Mouse (Mus musculus): Measurements from ENCODE around the gene Pcdh9. TPM values are rescaled to one million over a fixed set of nuclear protein-coding genes. Genes with fewer than 3 reads are reported as not detected.

Gene Pcdh9
- total and polyA plus RNA-seq, 3 experiments = 0.22 TPM; not detected in 2

DNA sequence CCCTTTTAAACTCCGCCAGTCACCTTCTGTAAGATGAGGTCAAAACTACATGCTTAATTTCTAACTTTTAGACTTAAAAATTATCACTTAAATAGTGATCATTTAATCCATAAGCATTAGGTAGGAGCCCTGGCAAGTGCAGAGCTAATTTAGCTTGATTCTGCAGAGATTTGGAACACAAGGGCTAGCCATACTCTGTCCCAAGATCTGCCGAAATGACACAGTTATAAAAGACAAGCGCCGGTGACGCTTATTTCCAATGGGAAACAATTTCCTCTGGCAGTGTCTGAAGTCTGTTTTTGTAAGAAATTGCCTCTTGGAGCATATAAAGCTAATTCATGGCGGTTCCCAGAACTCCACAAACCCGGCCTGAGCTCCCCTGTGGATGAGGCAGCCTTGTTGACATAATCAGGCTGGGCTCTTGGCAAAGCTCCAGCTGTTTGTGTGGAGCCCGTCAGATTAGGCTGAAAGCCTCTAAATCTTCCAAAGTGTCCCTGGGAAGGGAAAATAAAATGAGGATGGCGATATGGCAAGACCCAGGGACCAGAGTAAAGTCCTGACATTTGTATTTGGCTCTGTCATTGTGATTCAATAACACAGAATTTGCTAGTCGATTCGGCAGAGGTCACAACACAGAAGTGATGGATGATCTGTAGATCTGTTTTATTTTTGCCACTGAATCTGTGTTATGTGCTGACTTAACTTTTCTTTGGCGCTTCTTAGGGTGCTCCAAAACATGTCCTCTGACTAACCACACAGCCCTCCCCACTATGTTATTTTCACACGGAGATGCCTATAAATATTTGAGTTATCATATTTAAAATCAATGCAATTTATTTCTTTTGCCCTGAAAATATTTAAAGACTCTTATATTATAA lies 391.4 kb downstream of the Pcdh9 start:
- TF ChIP-seq TAL1 (conservative IDR thresholded peaks at IDR 0.05; ENCODE audit: low read depth, low read length) (no peak), POLR2AphosphoS5 (IDR thresholded peaks at IDR 0.05; ENCODE audit: insufficient replicate concordance, low read depth, low read length) (no peak), GATA2 (IDR thresholded peaks at IDR 0.05; ENCODE audit: borderline replicate concordance, low read depth, low read length) (no peak), CTCF (IDR thresholded peaks at IDR 0.05; ENCODE audit: low read depth, low read length) (no peak), GATA1 (IDR thresholded peaks at IDR 0.05; ENCODE audit: borderline replicate concordance, low read length) (no peak)
- Histone ChIP-seq H3K4me1 (ENCODE audit: insufficient read depth, low read depth, low read length) (no peaks in the 10 kb centered on the region), H3K27me3 (ENCODE audit: insufficient read depth, low read length) (no peaks in the 10 kb centered on the region), H3K36me3 (replicated peaks) (no peaks in the 10 kb centered on the region), H3K4me3 (ENCODE audit: low read depth, low read length) (no peak overlapping the region), H3K9me3 (replicated peaks) (peaks cover 8% of the 10 kb centered on the region)
- ATAC-seq (ENCODE audit: extremely low read depth, insufficient number of reproducible peaks, low FRiP score, poor library complexity, severe bottlenecking) (no peak), DNase-seq (ENCODE audit: low spot score) (no peak)

DNA sequence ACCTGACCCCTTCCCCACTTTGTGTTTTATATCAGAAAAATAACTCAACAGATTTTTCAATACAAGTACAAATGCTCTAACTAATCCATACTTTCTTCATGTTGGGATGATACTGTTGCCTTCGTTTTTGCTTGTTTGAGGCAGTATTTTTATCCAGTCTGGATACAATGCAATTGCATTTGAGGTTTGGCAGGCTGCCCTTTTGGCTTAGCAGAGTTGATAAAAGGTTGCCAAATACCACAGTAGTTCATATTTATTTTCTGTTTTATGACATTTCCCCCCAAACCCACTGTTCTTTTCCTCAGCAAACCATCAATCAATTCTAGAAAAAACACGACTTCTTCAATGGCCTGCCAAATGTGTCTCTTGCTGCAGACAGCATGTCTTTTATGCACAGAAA lies 415.5 kb downstream of the Pcdh9 start:
- Histone ChIP-seq H3K4me1 (ENCODE audit: insufficient read depth, low read depth, low read length) (no peaks in the 10 kb centered on the region), H3K4me3 (ENCODE audit: low read depth, low read length) (no peak overlapping the region), H3K27me3 (ENCODE audit: insufficient read depth, low read length) (no peaks in the 10 kb centered on the region), H3K36me3 (replicated peaks) (no peaks in the 10 kb centered on the region), H3K9me3 (replicated peaks) (peaks cover 6% of the 10 kb centered on the region)
- DNase-seq (ENCODE audit: low spot score) = no peak
- no peak for TF ChIP-seq POLR2AphosphoS5 (IDR thresholded peaks at IDR 0.05; ENCODE audit: insufficient replicate concordance, low read depth, low read length)
- TF ChIP-seq TAL1 (conservative IDR thresholded peaks at IDR 0.05; ENCODE audit: low read depth, low read length) = no peak
- TF ChIP-seq CTCF (IDR thresholded peaks at IDR 0.05; ENCODE audit: low read depth, low read length) = no peak
- TF ChIP-seq GATA1 (IDR thresholded peaks at IDR 0.05; ENCODE audit: borderline replicate concordance, low read length) = no peak
- no peak for TF ChIP-seq GATA2 (IDR thresholded peaks at IDR 0.05; ENCODE audit: borderline replicate concordance, low read depth, low read length)
- no peak for ATAC-seq (ENCODE audit: extremely low read depth, insufficient number of reproducible peaks, low FRiP score, poor library complexity, severe bottlenecking)

DNA sequence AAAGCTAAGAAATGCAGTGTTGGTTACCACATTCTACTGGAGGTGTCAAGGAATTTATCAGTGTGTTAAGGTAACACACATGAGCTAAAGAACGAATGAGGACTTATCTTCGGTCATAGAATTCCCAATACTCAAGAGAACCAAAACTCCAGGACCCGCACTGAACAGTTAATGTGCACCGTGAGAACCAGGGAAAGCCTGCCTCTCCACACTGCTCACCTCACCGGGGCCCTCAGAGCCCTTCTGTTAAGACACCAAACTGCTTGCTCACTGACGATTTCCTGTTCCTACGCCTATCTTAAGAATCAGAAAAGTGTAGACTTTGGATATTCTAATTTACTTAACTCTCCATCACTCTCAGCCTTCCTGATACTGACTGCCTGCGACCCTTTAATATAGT lies 418.0 kb downstream of the Pcdh9 start:
- no peaks in the 10 kb centered on the region for H3K4me1 ChIP-seq (ENCODE audit: insufficient read depth, low read depth, low read length)
- H3K4me3 ChIP-seq (ENCODE audit: low read depth, low read length) = no peak overlapping the region
- no peak for DNase-seq (ENCODE audit: low spot score)
- TF ChIP-seq TAL1 (conservative IDR thresholded peaks at IDR 0.05; ENCODE audit: low read depth, low read length) (no peak), GATA1 (IDR thresholded peaks at IDR 0.05; ENCODE audit: borderline replicate concordance, low read length) (no peak), GATA2 (IDR thresholded peaks at IDR 0.05; ENCODE audit: borderline replicate concordance, low read depth, low read length) (no peak), POLR2AphosphoS5 (IDR thresholded peaks at IDR 0.05; ENCODE audit: insufficient replicate concordance, low read depth, low read length) (no peak), CTCF (IDR thresholded peaks at IDR 0.05; ENCODE audit: low read depth, low read length) (no peak)
- H3K36me3 ChIP-seq (replicated peaks) = no peaks in the 10 kb centered on the region
- no peaks in the 10 kb centered on the region for H3K27me3 ChIP-seq (ENCODE audit: insufficient read depth, low read length)
- ATAC-seq (ENCODE audit: extremely low read depth, insufficient number of reproducible peaks, low FRiP score, poor library complexity, severe bottlenecking) = no peak
- H3K9me3 ChIP-seq (replicated peaks) = peaks cover 6% of the 10 kb centered on the region

DNA sequence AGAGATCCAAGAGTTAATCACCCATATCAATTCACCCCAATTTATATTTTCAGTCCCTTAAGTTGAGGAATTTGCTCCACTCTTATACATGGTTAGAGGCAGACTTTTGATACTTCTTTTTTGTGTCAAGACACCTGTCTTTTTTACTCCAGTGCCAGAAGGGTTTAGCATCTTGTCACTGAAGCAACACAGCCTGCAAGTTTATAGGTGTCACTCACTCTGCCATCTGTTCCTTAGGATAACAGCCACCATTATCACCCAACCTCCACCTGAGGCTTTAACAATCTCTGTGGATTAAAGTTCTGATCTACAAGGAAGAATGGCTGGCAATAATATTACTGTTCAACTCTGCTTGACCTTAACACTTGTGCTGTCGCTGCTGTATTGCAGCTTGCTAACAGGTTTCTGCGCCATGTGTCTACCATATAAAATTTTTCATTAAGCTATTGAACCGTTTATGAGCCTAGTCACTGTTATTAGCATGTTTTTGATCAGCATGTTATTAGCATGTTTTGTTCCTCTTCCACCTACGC lies 427.1 kb downstream of the Pcdh9 start:
- Histone ChIP-seq H3K27me3 (ENCODE audit: insufficient read depth, low read length) (no peaks in the 10 kb centered on the region), H3K9me3 (replicated peaks) (peaks cover 2% of the 10 kb centered on the region; the same call in 1 of the 2 replicates), H3K4me1 (ENCODE audit: insufficient read depth, low read depth, low read length) (no peaks in the 10 kb centered on the region), H3K36me3 (replicated peaks) (no peaks in the 10 kb centered on the region), H3K4me3 (ENCODE audit: low read depth, low read length) (no peak overlapping the region)
- ATAC-seq (ENCODE audit: extremely low read depth, insufficient number of reproducible peaks, low FRiP score, poor library complexity, severe bottlenecking) (no peak), DNase-seq (ENCODE audit: low spot score) (no peak)
- TF ChIP-seq CTCF (IDR thresholded peaks at IDR 0.05; ENCODE audit: low read depth, low read length) (no peak), TAL1 (conservative IDR thresholded peaks at IDR 0.05; ENCODE audit: low read depth, low read length) (no peak), GATA1 (IDR thresholded peaks at IDR 0.05; ENCODE audit: borderline replicate concordance, low read length) (no peak), POLR2AphosphoS5 (IDR thresholded peaks at IDR 0.05; ENCODE audit: insufficient replicate concordance, low read depth, low read length) (no peak), GATA2 (IDR thresholded peaks at IDR 0.05; ENCODE audit: borderline replicate concordance, low read depth, low read length) (no peak)

DNA sequence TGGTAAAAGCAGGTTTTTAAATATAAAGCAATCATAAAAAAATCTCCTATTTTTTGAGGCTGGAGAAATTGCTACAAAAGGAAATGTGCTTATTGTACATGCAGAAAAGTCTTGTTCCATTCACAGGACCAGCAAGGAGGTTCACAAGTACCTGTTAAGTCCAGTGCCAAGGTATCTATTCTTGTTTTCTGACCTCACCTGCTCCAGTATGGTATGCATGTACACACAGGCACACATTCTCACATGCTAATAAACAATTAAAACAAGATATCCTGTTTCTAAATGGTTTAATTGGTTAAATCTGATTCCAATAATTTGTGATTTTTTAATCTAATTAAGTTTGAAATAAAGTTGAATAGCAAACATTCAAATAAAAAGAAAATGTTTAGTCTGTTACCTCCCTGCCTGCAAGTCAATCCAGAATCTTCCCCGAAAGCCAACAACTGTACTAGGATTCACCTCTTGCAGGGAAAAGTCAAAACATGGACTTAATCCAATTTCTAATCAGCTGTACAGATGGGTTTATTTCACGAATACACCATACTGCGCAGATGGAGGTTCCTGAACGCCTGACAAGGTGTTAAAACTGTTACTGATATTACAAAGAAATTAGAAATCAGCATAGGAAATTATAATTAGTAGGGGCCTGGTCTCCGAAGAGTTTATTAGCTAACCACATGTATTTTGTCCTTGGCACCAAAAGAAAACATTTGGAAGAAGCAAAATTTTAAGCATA lies 439.4 kb downstream of the Pcdh9 start:
- DNase-seq (ENCODE audit: low spot score) = no peak
- Histone ChIP-seq H3K4me1 (ENCODE audit: insufficient read depth, low read depth, low read length) (no peaks in the 10 kb centered on the region), H3K27me3 (ENCODE audit: insufficient read depth, low read length) (no peaks in the 10 kb centered on the region), H3K9me3 (replicated peaks) (no peaks in the 10 kb centered on the region; the same call in 1 of the 2 replicates), H3K4me3 (ENCODE audit: low read depth, low read length) (no peak overlapping the region), H3K36me3 (replicated peaks) (no peaks in the 10 kb centered on the region)
- TF ChIP-seq CTCF (IDR thresholded peaks at IDR 0.05; ENCODE audit: low read depth, low read length) (no peak), GATA2 (IDR thresholded peaks at IDR 0.05; ENCODE audit: borderline replicate concordance, low read depth, low read length) (no peak), GATA1 (IDR thresholded peaks at IDR 0.05; ENCODE audit: borderline replicate concordance, low read length) (no peak), POLR2AphosphoS5 (IDR thresholded peaks at IDR 0.05; ENCODE audit: insufficient replicate concordance, low read depth, low read length) (no peak), TAL1 (conservative IDR thresholded peaks at IDR 0.05; ENCODE audit: low read depth, low read length) (no peak)
- no peak for ATAC-seq (ENCODE audit: extremely low read depth, insufficient number of reproducible peaks, low FRiP score, poor library complexity, severe bottlenecking)

DNA sequence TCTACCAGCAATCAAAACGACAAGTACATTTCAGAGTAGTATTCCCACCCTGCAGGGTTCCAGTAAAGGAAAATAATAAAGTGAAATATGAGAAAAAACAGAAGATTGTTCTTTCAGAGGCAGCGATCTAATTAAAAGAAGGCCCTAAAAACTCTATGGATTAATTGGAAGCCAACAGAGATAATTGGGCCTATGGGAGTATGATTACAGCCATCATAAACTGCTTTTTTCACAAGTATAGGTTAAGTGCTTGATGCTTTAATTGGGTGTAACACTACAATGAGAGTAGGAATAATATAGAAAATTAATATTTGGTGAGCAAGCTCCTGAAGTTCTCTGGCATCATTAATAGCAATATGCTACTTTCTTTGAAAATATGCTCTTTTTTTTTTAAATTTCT lies 448.6 kb downstream of the Pcdh9 start:
- no peak for TF ChIP-seq GATA2 (IDR thresholded peaks at IDR 0.05; ENCODE audit: borderline replicate concordance, low read depth, low read length)
- TF ChIP-seq POLR2AphosphoS5 (IDR thresholded peaks at IDR 0.05; ENCODE audit: insufficient replicate concordance, low read depth, low read length) = no peak
- Histone ChIP-seq H3K4me1 (ENCODE audit: insufficient read depth, low read depth, low read length) (no peaks in the 10 kb centered on the region), H3K9me3 (replicated peaks) (0 out of 2 replicates have a peak, but pooled peaks cover 2% of the 10 kb centered on the region), H3K27me3 (ENCODE audit: insufficient read depth, low read length) (no peaks in the 10 kb centered on the region), H3K36me3 (replicated peaks) (no peaks in the 10 kb centered on the region), H3K4me3 (ENCODE audit: low read depth, low read length) (no peak overlapping the region)
- ATAC-seq (ENCODE audit: extremely low read depth, insufficient number of reproducible peaks, low FRiP score, poor library complexity, severe bottlenecking) = no peak
- DNase-seq (ENCODE audit: low spot score) = no peak

All from G1E (cell line).